Mouse (Mus musculus) gastrocnemius, postnatal 10 days (tissue): Measurements from ENCODE around the gene 6430628N08Rik. TPM values are rescaled to one million over a fixed set of nuclear protein-coding genes. Genes with fewer than 3 reads are reported as not detected.

Source experiments
- DNase-seq: peaks from one replicate; pipeline ENCODE4 v3.0.0; 2021; ENCODE audit warnings: mixed read lengths
- total RNA-seq, 2 experiments: library from RNA; stranded (reverse); gene quantifications; 2 replicates each; pipeline ENCODE4 v1.2.3; 2021

The 6430628N08Rik gene
- total RNA-seq, 2 experiments from 2014 or later = not detected

DNA sequence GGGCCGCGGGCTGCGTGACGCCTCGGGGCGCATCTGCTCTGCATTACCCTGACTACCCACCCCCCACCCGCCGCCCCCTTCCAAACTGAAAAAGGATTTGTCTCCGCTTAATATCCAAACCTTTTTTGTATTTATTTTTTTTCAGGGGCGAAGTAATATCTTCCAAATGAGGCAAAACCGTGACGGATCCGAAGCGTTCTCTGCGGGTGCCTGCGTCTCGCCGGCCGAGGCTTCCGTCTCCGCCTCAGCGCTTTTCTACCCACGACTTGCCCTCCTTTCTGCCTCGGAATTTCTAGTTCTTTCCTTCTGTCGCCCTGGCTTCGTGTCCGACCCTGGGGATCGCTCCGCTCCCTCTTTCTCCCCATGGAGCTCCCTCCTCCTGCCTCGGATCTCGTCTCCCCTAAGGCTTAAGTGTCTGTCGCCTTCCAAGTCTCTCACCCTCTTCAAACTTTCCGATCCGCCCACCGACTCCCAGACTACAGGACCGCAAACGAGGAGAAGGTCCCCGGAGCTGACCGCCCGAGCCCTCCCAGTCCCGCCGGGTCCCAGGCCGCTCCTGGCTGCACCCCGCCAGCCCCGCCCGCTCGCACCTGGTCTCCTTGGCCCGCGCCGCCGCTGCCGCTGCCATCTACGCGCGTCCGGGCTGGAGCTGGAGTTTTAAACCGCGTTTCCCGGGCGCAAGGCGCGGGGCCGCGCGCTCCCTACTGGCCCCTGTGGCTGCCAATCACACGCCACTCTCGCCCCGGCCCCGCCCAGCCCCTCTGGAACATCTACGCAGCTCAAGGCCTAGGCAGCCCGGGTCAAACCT lies 49.0 kb downstream of the 6430628N08Rik start, which contains the start of gene Dmbx1:
Gene Dmbx1 (minus strand): TSS at position 632 of the 808 bp plus-strand sequence.
- peak; percentile 34 for DNase-seq

DNA sequence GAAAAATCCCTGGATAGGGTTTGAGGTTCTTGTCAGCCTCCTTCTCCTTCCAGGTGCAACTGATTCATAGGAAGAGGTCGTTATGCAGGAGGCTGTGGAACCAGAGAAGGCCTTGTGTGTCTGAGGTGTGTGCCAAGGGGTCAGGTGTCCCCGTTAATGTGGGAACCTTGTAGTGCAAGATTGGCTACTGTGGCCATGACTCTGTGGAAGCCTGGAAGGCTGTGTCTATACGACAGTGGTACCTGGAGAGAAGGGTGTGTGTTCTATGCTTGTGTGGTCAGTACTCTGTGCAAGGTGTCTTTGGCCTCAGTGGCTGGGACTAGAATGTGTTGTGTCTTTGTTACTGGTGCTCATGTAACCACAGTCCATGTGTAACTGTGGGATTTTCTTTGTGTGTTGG lies 50.2 kb downstream of the 6430628N08Rik start:
- no peak for DNase-seq

DNA sequence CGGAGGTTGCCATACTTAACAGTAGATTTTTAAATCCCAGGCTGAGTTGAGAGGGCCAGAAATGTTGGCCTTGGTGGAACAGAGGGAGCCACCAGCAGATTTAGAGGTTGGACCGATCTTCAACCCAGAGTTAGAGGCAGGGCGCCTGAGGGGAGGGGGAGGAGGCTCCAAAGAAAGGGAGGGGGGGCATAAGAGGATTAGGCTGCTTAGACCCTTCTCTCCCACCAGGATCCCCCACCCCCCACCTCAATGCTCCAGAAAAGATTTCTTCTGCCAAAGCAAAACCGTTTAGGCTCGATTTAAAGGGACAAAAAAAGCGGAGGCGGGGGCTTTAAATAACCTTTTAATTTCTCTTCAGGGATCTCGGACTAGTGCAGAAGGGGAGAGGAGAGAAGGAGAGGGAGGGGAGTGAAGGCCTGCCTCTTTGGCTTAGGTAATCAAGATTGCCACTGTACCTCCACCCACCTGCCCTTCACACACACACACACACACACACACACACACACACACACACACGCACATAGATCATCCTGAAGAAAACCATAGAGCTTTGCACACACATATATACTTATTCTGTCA lies 50.9 kb downstream of the 6430628N08Rik start:
- no peak for DNase-seq

DNA sequence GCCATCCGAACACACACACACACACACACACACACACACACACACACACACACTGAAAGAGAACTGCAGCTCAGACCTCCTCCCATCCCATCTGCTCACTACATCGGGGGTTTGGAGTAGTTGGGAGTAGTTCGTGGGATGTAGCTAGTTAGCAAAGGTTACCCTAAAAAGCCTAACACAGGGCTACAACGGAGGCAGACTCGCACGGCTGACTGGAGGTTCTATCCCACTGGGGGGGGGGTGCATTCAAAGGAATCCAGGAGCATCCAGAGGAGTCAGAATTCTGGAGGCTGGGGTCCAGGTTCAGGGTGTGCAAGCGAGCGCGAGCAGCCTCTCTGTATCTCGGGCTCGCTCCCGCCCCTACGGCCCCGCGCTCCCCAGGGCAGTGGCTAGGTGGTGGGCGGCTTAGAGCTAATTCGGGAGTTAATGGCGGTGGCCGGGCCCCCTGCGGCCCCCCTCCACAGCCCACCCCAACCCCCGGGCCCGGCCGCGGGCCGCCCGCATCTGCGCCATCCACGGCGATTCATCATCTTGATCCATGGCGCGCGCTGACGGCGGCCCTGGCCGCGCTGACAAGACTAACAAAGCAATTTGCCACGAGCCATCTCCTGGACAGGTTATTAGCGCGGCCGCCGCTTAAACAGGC lies 53.3 kb downstream of the 6430628N08Rik start:
- no peak for DNase-seq

Other genes starting within 250 kb of the 6430628N08Rik start
- gene Cyp4b1, start 242.9 kb upstream of the 6430628N08Rik start, total RNA-seq = 1 to 10 TPM; 2.0 to 2.6 TPM
- gene Efcab14, start 152.9 kb upstream of the 6430628N08Rik start, total RNA-seq = 10 to 100 TPM; 28.6 to 31.3 TPM
- gene Tex38, start 109.6 kb upstream of the 6430628N08Rik start, total RNA-seq = under 1 TPM; 0.56 to 0.82 TPM
- gene Atpaf1, start 105.9 kb upstream of the 6430628N08Rik start, total RNA-seq = 10 to 100 TPM; 33.8 to 40.4 TPM
- gene Mob3c, start 62.6 kb upstream of the 6430628N08Rik start, total RNA-seq = 1 to 10 TPM; 4.8 to 5.6 TPM
- gene Mknk1, start 51.5 kb upstream of the 6430628N08Rik start, total RNA-seq = 10 to 100 TPM; 28.9 to 30.6 TPM
- not detected for gene Kncn, start 6.3 kb upstream of the 6430628N08Rik start, total RNA-seq
- not detected for gene Dmbx1, start 49.3 kb downstream of the 6430628N08Rik start, total RNA-seq
- gene Faah, start 127.3 kb downstream of the 6430628N08Rik start, total RNA-seq = under 1 TPM; 0.68 to 0.75 TPM
- gene Nsun4, start 163.2 kb downstream of the 6430628N08Rik start, total RNA-seq = 10 to 100 TPM; 12.4 to 12.9 TPM
- 100 to 1,000 TPM; 741 to 954 TPM for gene Uqcrh, start 184.4 kb downstream of the 6430628N08Rik start, total RNA-seq
- gene Lrrc41, start 184.6 kb downstream of the 6430628N08Rik start, total RNA-seq = 10 to 100 TPM; 26.8 to 31.2 TPM
- 1 to 10 TPM; 2.2 to 3.6 TPM for gene Rad54l, start 233.0 kb downstream of the 6430628N08Rik start, total RNA-seq
- gene Pomgnt1, start 233.2 kb downstream of the 6430628N08Rik start, total RNA-seq = 10 to 100 TPM; 53.7 to 55.1 TPM